Mouse (Mus musculus): ENCODE measurements around the gene Ppm1a. TPM values are rescaled to one million over a fixed set of nuclear protein-coding genes. Genes with fewer than 3 reads are reported as not detected.

Gene Ppm1a
- polyA plus RNA-seq, 1 experiment from 2014 or later: 131 TPM

GRCm38 (mm10) chr12:72785183-72785930 is 28.1 kb downstream of the Ppm1a start:
- DNase-seq (ENCODE audit: low read depth, low spot score): no peak
- no peaks in the 10 kb centered on the region for H3K27me3 ChIP-seq
- POLR2A ChIA-PET: no interaction called here
- in situ Hi-C loops (cut with MboI; ENCODE audit: low pct_unique_long_range_greater_than_20kb): no loop called here
- CTCF ChIA-PET: interaction anchor here (1.0 kb wide), 1 partner anchor 15 kb away, joined by 3 read pairs; no protein-coding TSS in a partner anchor
- no peak for TF ChIP-seq CTCF (IDR thresholded peaks at IDR 0.05)
- ATAC-seq: no peak

- in situ Hi-C loops (cut with MboI; ENCODE audit: low pct_unique_long_range_greater_than_20kb): no loop called here
- ATAC-seq (no peak), DNase-seq (ENCODE audit: low read depth, low spot score) (no peak)
- TF ChIP-seq CTCF (IDR thresholded peaks at IDR 0.05): no peak
- ChIA-PET POLR2A (no interaction called here), CTCF (interaction anchor here (1.0 kb wide), 1 partner anchor 16 kb away, joined by 3 read pairs; no protein-coding TSS in a partner anchor)
- H3K27me3 ChIP-seq: no peaks in the 10 kb centered on the region
Measured at GRCm38 (mm10) chr12:72786551-72786950, 29.3 kb downstream of the Ppm1a start.

DNA sequence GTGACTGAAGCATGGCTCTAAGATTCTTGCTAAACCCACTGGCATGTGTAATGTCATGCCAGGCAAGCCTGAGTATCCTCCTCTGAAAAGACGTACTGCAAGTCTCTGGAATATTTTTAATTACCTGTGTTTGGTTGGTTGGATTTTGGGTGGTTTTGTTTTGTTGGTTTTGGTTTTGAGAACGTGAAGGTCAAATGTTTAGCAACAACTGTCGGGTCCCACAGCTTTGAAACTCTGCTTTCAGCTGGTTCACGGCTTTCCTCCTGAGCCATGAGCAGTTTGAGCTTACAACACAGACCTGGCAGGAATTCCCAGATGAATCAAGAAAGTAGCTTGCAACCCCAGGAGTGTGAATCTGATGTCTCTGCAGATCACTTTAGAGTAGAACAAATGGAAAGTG is 29.7 kb downstream of the Ppm1a start:
- DNase-seq (ENCODE audit: low read depth, low spot score): peak; percentile 12
- ChIA-PET POLR2A (no interaction called here), CTCF (no interaction called here)
- in situ Hi-C loops (cut with MboI; ENCODE audit: low pct_unique_long_range_greater_than_20kb): no loop called here
- peak; percentile 35 for ATAC-seq
- H3K27me3 ChIP-seq: no peaks in the 10 kb centered on the region
- TF ChIP-seq CTCF (IDR thresholded peaks at IDR 0.05): no peak

DNA sequence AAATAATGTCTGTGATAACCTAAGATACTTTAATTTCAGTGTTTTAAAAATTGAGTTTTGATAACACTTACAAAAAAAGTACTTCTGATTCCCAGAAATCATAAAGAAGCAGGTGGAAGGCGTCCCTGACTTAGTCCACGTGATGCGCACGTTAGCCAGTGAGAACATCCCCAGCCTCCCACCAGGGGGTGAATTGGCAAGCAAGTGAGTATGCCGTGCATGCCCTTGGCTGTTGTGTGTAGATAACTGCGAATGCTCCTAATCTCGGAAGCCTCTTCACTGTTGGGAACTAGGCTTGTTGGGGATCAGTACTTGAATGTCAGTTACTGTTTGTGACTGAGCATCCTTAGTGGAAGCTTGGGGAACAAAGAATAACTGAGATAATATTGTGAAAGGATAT is 33.3 kb downstream of the Ppm1a start:
- TF ChIP-seq CTCF (IDR thresholded peaks at IDR 0.05): no peak
- CTCF ChIA-PET: interaction anchor here (1.2 kb wide), 1 partner anchor 9 kb away, joined by 4 read pairs; no protein-coding TSS in a partner anchor
- POLR2A ChIA-PET: interaction anchor here (0.5 kb wide), 1 partner anchor 13 kb away, joined by 3 read pairs; no protein-coding TSS in a partner anchor
- ATAC-seq (no peak), DNase-seq (ENCODE audit: low read depth, low spot score) (no peak)
- in situ Hi-C loops (cut with MboI; ENCODE audit: low pct_unique_long_range_greater_than_20kb): no loop called here
- no peaks in the 10 kb centered on the region for H3K27me3 ChIP-seq

DNA sequence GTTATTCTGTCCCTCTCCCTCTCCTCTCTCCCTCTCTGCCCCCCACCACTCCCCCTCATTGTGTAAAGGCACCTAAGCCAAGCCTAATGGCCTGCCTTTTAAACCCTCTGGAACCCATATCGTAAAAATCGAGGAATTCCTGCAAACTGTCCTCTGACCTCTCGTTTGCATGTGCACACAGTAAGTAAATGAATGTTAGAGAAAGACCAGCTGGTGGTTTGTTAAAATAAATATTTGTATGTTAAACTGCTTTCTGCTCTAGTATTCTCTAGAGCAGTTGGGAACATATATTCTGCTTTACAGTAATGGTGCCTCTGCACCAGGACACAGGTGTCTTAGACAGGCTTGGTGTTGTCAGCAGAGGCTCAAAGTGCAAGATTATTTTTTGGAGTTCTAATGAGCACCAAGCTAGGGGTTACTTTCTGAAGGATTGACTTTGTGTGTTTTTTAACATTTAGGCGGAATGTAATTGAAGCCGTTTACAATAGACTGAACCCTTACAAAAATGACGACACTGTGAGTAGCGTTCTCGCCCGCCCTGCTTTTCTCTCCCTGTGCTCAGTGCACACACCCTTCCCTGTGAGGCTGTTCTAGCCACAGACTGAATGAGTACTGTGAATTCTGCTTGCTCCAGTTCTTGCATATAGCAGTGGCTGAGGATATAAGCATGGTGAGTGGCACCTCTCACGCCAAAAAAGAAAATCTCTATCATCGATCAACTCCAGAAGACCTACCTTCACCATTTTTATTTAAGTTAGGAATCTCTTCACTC is 35.3 kb downstream of the Ppm1a start:
- TF ChIP-seq CTCF (IDR thresholded peaks at IDR 0.05): no peak
- in situ Hi-C loops (cut with MboI; ENCODE audit: low pct_unique_long_range_greater_than_20kb): no loop called here
- ChIA-PET CTCF (no interaction called here), POLR2A (no interaction called here)
- DNase-seq (ENCODE audit: low read depth, low spot score) (no peak), ATAC-seq (no peak)
- no peaks in the 10 kb centered on the region for H3K27me3 ChIP-seq

DNA sequence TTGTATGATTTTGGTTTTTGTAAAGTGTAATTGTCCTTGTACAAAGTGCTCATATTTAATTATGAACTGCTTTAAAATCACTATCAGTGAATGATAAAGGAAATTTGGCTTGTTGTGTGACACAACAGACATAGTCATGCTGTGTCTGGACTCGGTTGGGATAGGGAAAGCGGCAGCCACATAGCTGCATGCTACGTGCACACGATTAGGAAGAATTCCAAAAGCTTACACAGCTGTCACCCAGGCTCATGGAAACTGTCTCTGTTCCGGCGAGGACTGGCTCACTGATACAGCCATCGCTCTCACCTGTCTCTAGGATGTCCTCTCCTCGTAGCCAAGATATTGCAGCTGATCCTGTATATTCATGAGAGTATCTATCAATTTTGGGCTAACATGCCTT is 36.7 kb downstream of the Ppm1a start:
- POLR2A ChIA-PET: no interaction called here

DNA sequence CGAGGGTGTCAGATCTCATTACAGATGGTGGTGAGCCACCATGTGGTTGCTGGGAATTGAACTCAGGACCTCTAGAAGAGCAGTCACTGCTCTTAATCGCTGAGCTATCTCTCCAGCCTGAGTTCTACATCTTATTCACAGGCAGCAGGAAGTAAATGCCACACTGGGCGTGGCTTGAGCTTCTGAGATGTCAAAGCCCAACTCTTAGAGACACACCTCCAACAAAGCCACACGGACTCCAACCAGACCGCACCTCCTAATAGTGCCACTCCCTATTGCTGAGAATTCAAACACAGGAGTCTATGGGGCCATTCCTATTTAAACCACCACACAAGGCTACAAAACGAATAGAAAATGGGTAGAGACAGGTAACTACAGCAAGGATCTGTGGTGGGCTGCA is 52.5 kb downstream of the Ppm1a start:
- in situ Hi-C loops (cut with MboI; ENCODE audit: low pct_unique_long_range_greater_than_20kb): no loop called here
- no peak for ATAC-seq
- no peaks in the 10 kb centered on the region for H3K27me3 ChIP-seq
- ChIA-PET CTCF (no interaction called here), POLR2A (no interaction called here)
- TF ChIP-seq CTCF (IDR thresholded peaks at IDR 0.05): no peak
- DNase-seq (ENCODE audit: low read depth, low spot score): no peak

More for the DNA sequence above, 36.7 kb downstream of the Ppm1a start:
- H3K27me3 ChIP-seq: no peaks in the 10 kb centered on the region
- ATAC-seq (no peak), DNase-seq (ENCODE audit: low read depth, low spot score) (no peak)
- CTCF ChIA-PET: no interaction called here
- no peak for TF ChIP-seq CTCF (IDR thresholded peaks at IDR 0.05)
- in situ Hi-C loops (cut with MboI; ENCODE audit: low pct_unique_long_range_greater_than_20kb): no loop called here

GRCm38 (mm10) chr12:72811588-72811987 is 54.3 kb downstream of the Ppm1a start:
- no peaks in the 10 kb centered on the region for H3K27me3 ChIP-seq
- TF ChIP-seq CTCF (IDR thresholded peaks at IDR 0.05): no peak
- CTCF ChIA-PET: no interaction called here
- POLR2A ChIA-PET: no interaction called here
- ATAC-seq: no peak
- in situ Hi-C loops (cut with MboI; ENCODE audit: low pct_unique_long_range_greater_than_20kb): no loop called here
- no peak for DNase-seq (ENCODE audit: low read depth, low spot score)

DNA sequence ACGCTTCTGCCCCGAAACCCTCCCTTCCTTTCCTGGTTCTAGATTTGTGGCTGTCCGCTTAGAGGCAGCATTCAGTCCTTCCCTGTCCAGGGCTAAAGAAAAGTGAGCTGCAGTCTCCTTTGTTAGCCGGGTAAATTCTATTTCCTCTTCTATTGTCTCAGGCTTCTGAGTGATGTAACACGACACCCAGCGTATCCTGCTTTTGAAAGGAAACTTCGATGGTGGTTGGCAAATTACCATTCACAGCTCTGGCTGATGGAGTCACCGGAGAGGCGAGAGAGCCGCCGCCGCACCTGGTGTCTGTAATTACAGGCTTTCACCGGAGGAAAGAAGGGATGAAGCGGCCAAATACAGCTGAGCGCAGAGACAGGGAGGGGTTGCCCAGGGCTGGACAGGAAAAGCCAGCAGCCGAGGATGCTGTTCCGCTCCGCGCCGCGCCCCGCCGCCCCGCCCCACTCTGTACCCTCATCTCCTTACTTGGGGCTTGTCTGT is 63.7 kb downstream of the Ppm1a start:
- no peak for TF ChIP-seq CTCF (IDR thresholded peaks at IDR 0.05)
- POLR2A ChIA-PET: no interaction called here
- H3K27me3 ChIP-seq: peaks cover 7% of the 10 kb centered on the region
- no peak for ATAC-seq
- CTCF ChIA-PET: no interaction called here
- in situ Hi-C loops (cut with MboI; ENCODE audit: low pct_unique_long_range_greater_than_20kb): no loop called here
- no peak for DNase-seq (ENCODE audit: low read depth, low spot score)

DNA sequence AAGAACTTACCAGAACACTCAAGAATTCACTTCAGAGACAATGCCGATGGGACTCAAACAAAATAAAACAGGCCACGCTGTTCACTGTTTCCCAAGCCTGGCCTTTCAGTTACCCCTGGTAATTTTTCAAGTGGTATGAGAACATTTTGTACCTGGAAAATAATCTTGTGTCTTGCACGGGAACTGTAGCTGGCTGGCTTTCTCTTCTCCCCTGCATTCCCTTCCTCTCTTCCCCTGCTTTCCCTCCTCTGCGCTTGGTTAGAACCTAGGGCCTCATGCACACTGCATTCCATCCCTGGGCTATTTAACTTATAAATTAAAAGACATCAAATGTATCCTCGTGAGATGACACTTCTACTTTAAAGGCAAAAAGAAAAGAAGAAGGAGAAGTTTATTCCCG is 64.3 kb downstream of the Ppm1a start:
- peaks cover 8% of the 10 kb centered on the region for H3K27me3 ChIP-seq
- CTCF ChIA-PET: no interaction called here
- no peak for TF ChIP-seq CTCF (IDR thresholded peaks at IDR 0.05)
- in situ Hi-C loops (cut with MboI; ENCODE audit: low pct_unique_long_range_greater_than_20kb): no loop called here
- POLR2A ChIA-PET: no interaction called here
- no peak for DNase-seq (ENCODE audit: low read depth, low spot score)
- ATAC-seq: no peak

- in situ Hi-C loops (cut with MboI; ENCODE audit: low pct_unique_long_range_greater_than_20kb): loop anchor here (25.0 kb wide), 1 partner anchor 712 kb away; the partner anchor contains the start of gene Tmem30b
- ChIA-PET CTCF (no interaction called here), POLR2A (no interaction called here)
- no peak for ATAC-seq
- no peak for DNase-seq (ENCODE audit: low read depth, low spot score)
- H3K27me3 ChIP-seq: peaks cover 13% of the 10 kb centered on the region
- no peak for TF ChIP-seq CTCF (IDR thresholded peaks at IDR 0.05)
Measured at GRCm38 (mm10) chr12:72825656-72826055, 68.4 kb downstream of the Ppm1a start.
